Mouse (Mus musculus) kidney, embryonic 14.5 days (tissue): ENCODE data around the gene Znfx1. TPM values are rescaled to one million over a fixed set of nuclear protein-coding genes. Genes with fewer than 3 reads are reported as not detected.

Experiments
- ATAC-seq: fragments of 200-750 bp; cut with Nextera tagmentation; 2 replicates; pipeline ENCODE4 v1.8.0; 2017; ENCODE audit warnings: moderate number of reproducible peaks, mild to moderate bottlenecking, moderate TSS enrichment, moderate library complexity; ENCODE audit not compliant: low FRiP score, low TSS enrichment
- H3K27ac ChIP-seq: fragments of 300-500 bp; sonication (generic); 2 replicates; pipeline ENCODE4 v1.5.1; 2014; ENCODE audit warnings: low read depth, mild to moderate bottlenecking, low read length, moderate library complexity, mixed read lengths
- H3K27me3 ChIP-seq: fragments of 300-500 bp; sonication (generic); 2 replicates; pipeline ENCODE4 v1.6.1; 2014; ENCODE audit warnings: mild to moderate bottlenecking, low read length; ENCODE audit not compliant: control insufficient read depth, insufficient read depth
- H3K36me3 ChIP-seq: fragments of 300-500 bp; sonication (generic); 2 replicates; pipeline ENCODE4 v1.6.1; 2014; ENCODE audit warnings: low read length, mixed read lengths; ENCODE audit not compliant: control insufficient read depth, insufficient read depth
- H3K4me1 ChIP-seq: fragments of 300-500 bp; sonication (generic); 2 replicates; pipeline ENCODE4 v1.6.1; 2014; ENCODE audit warnings: low read length, mixed read lengths; ENCODE audit not compliant: control insufficient read depth, insufficient read depth
- H3K4me2 ChIP-seq: fragments of 300-500 bp; sonication (generic); replicated peaks from 2 replicates; pipeline ENCODE4 v1.6.1; 2014; ENCODE audit warnings: low read depth, mild to moderate bottlenecking, low read length
- H3K4me3 ChIP-seq: fragments of 300-500 bp; sonication (generic); 2 replicates; pipeline ENCODE4 v1.5.1; 2014; ENCODE audit warnings: mild to moderate bottlenecking, low read length
- H3K9ac ChIP-seq: fragments of 300-500 bp; sonication (generic); 2 replicates; pipeline ENCODE4 v1.6.1; 2014; ENCODE audit warnings: low read depth, mild to moderate bottlenecking, low read length, moderate library complexity
- H3K9me3 ChIP-seq: fragments of 300-500 bp; sonication (generic); 2 replicates; pipeline ENCODE4 v1.6.1; 2016; ENCODE audit warnings: low read length; ENCODE audit not compliant: control insufficient read depth
- WGBS: fragments of 180-500 bp; shearing (Covaris S2); extraction: QIAGEN DNeasy Blood & Tissue Kit; methylation state at CpG from one replicate; pipeline ENCODE4 v1.1.7; 2014; 5-methylcytosine and 5-hydroxymethylcytosine counted together
- polyA plus RNA-seq: library from polyadenylated mRNA; unstranded; fragments of >200 nt; fragmentation: Nextera tagmentation; extraction: Ambion mirVana; gene quantifications from 2 replicates; pipeline ENCODE4 v1.2.1, GENCODE M21; 2014

Gene Znfx1
- polyA plus RNA-seq, 1 experiment from 2014 or later, result 10.5 TPM

DNA sequence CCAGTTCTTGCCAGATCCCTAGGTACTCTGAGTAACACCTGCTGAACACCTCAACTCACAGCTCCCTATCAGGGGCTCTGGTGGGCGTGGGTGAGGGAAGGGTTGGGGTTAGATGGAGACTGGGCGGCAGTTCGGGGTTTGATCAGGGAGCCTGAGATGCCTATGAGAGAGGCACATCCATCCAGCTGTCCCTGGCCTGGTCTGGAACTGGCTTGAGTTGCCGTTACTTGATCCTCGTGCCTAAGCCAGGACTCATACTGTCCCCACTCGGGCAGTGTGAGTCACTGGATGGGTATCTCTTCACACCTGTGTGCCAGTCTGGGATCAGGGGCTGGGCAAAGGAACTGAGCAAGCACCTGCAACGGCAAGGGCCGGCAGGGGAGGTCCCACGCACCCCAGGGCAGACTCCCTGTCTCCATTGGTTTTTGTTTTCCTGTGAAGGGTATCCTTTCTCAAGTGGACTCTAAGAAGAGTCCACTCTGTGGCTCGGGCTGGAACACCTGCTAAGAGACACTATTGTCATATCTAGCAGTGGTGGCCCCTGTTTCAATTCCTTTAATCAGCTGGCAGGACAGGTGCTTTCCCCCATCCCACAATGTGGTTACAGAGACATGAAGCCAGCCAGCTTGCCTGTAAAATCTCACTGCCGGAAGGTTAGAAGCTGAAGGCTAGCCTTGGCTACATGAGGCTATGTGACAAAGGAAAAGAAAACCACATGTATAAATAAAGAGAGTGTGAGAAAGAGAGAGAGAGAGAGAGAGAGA is 14.6 kb upstream of the Znfx1 start:
- WGBS, result 83% methylated on average over 11 of the region's 11 CpGs
- Histone ChIP-seq H3K9ac (no peak overlapping the region), H3K4me2 (no peak overlapping the region), H3K27ac (no peak overlapping the region), H3K4me1 (peaks cover 12% of the 10 kb centered on the region; the same call in 1 of the 2 replicates), H3K9me3 (no peaks in the 10 kb centered on the region), H3K36me3 (no peaks in the 10 kb centered on the region), H3K27me3 (no peaks in the 10 kb centered on the region), H3K4me3 (no peak overlapping the region)
- no peak for ATAC-seq

DNA sequence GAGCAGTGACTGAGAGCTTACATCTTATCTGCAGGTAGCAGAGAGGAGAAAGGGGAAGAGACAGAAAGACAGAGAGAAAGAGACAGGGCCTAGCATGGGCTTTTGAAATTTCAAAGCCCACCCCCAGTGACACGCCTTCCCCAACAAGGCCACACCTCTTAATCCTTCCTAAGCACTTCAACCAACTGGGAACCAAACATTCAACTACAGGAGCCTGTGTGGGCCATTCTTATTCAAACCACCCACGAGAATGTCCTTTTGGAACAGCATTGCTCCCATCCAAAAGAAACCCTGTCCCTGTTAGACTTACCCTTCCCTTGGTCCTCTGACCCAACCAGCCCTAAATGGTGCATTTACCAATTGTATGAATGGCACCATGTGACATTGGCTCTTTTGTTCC is 13.9 kb upstream of the Znfx1 start:
- H3K4me2 ChIP-seq, result no peak overlapping the region
- H3K36me3 ChIP-seq, result no peaks in the 10 kb centered on the region
- no peak overlapping the region for H3K4me3 ChIP-seq
- H3K27me3 ChIP-seq, result no peaks in the 10 kb centered on the region
- no peak overlapping the region for H3K27ac ChIP-seq
- peaks cover 15% of the 10 kb centered on the region; the same call in 1 of the 2 replicates for H3K4me1 ChIP-seq
- 74% methylated on average over 2 of the region's 2 CpGs for WGBS
- ATAC-seq, result no peak
- no peaks in the 10 kb centered on the region for H3K9me3 ChIP-seq
- H3K9ac ChIP-seq, result no peak overlapping the region

DNA sequence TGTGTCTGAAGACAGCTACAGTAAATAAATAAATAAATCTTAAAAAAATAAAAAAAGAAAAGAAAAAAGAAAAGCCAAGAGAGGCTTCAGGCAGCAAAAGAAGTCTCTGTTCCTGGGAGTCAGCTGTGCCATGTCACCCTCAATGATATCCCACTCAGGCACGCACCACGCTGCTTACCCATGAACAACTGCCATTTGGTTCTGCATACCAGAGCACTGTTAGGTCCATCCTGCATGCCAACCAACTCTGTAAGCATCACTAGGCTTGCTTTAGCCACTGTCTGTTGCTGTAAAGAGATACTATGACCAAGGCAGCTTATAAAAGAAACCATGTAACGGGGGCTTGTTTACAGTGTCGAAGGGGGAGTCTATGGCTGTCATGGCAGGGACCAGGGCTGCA is 13.5 kb upstream of the Znfx1 start:
- H3K4me3 ChIP-seq, result no peak overlapping the region
- H3K9me3 ChIP-seq, result no peaks in the 10 kb centered on the region
- no peaks in the 10 kb centered on the region for H3K36me3 ChIP-seq
- no peak overlapping the region for H3K9ac ChIP-seq
- H3K4me1 ChIP-seq, result peaks cover 15% of the 10 kb centered on the region; the same call in 1 of the 2 replicates
- H3K27me3 ChIP-seq, result no peaks in the 10 kb centered on the region
- no peak overlapping the region for H3K27ac ChIP-seq
- H3K4me2 ChIP-seq, result no peak overlapping the region
- WGBS, result 88% methylated on average over 4 of the region's 4 CpGs
- no peak for ATAC-seq

DNA sequence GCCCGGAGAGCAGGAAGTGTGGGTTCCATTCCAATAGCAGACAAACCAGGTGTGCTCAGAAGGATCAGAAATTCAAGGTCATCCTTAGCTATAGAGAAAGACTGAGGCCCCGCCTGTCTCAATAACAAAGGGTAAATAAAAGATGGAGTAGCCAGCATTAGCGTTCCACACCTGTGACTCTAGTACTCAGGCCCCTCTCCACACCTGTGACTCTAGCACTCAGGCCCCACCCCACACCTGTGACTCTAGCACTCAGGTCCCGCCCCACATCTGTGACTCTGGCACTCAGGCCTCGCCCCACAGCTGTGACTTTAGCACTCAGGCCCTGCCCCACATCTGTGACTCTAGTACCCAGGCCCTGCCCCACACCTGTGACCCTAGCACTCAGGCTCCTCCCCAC is 11.8 kb upstream of the Znfx1 start:
- WGBS, result 91% methylated on average over 5 of the region's 5 CpGs
- Histone ChIP-seq H3K9me3 (no peaks in the 10 kb centered on the region), H3K4me3 (no peak overlapping the region), H3K36me3 (no peaks in the 10 kb centered on the region), H3K27me3 (no peaks in the 10 kb centered on the region), H3K4me2 (no peak overlapping the region), H3K4me1 (peaks cover 11% of the 10 kb centered on the region; the same call in 1 of the 2 replicates), H3K9ac (no peak overlapping the region), H3K27ac (no peak overlapping the region)
- ATAC-seq, result no peak

GRCm38 (mm10) chr2:167071641-167072601 is 9.1 kb upstream of the Znfx1 start:
- Histone ChIP-seq H3K9me3 (no peaks in the 10 kb centered on the region), H3K4me3 (peak overlapping the region; percentile 34), H3K4me1 (0 out of 2 replicates have a peak, but pooled peaks cover 3% of the 10 kb centered on the region), H3K9ac (peak overlapping the region; percentile 50), H3K27me3 (no peaks in the 10 kb centered on the region), H3K4me2 (peak overlapping the region; percentile 48), H3K27ac (no peak overlapping the region), H3K36me3 (no peaks in the 10 kb centered on the region)
- 8% methylated on average over 22 of the region's 22 CpGs for WGBS
- peak; percentile 95 for ATAC-seq

DNA sequence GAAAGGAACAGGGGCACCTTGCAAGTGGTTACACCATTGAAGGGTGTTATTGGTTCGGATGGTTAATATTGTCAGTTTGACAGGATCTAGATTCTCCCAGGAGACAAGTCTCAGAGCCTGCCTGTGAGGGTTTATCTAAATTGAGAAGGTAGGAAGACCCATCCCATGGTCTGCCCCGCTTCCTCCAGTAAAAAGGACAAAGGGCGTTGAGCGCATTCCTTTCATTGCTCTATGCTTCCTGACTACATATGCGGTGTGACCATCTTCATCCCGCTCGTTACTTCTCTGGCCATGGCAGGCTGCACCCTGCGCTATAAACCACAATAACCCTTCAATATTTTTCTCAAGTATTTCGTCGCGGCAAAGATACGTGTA is 8.4 kb upstream of the Znfx1 start:
- 22% methylated on average over 12 of the region's 12 CpGs for WGBS
- no peak for ATAC-seq

DNA sequence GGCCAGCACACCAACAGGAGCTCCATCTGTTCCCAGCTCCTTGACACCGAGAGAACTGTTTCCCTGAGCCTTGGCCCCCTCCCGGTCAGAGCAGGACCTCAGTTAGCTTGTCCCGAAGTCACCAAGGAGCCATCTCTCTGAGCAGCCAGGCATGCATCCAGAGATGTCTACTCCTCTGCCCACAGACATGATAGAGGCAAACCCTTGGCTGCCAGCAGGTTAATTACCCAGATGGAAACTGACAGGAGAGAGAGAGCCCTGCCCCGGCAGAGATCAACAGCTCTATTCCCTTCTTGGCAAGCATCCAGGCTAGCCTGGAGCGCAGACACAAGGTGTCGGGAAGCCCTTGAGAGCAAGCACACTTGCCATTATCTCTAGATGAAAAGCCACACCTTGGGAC is 7.5 kb upstream of the Znfx1 start:
- H3K36me3 ChIP-seq, result peaks cover 15% of the 10 kb centered on the region
- no peaks in the 10 kb centered on the region for H3K9me3 ChIP-seq
- no peak overlapping the region for H3K4me2 ChIP-seq
- no peak overlapping the region for H3K27ac ChIP-seq
- no peak for ATAC-seq
- no peak overlapping the region for H3K9ac ChIP-seq
- H3K4me3 ChIP-seq, result no peak overlapping the region
- peaks cover 3% of the 10 kb centered on the region; the same call in 1 of the 2 replicates for H3K4me1 ChIP-seq
- WGBS, result 56% methylated on average over 6 of the region's 6 CpGs
- H3K27me3 ChIP-seq, result no peaks in the 10 kb centered on the region

More for the DNA sequence above, 8.4 kb upstream of the Znfx1 start:
- Histone ChIP-seq H3K9me3 (no peaks in the 10 kb centered on the region), H3K4me2 (peak overlapping the region; percentile 48), H3K9ac (peak overlapping the region; percentile 1; the same call in 1 of the 2 replicates), H3K36me3 (peaks cover 6% of the 10 kb centered on the region), H3K4me3 (peak overlapping the region; percentile 34), H3K27ac (no peak overlapping the region), H3K4me1 (0 out of 2 replicates have a peak, but pooled peaks cover 3% of the 10 kb centered on the region), H3K27me3 (no peaks in the 10 kb centered on the region)

GRCm38 (mm10) chr2:167067575-167067974 is 4.8 kb upstream of the Znfx1 start:
- Histone ChIP-seq H3K4me1 (peaks cover 10% of the 10 kb centered on the region; the same call in 1 of the 2 replicates), H3K4me2 (no peak overlapping the region), H3K27ac (no peak overlapping the region; the same call in 1 of the 2 replicates), H3K27me3 (no peaks in the 10 kb centered on the region), H3K9ac (no peak overlapping the region), H3K36me3 (peaks cover 26% of the 10 kb centered on the region), H3K4me3 (no peak overlapping the region), H3K9me3 (no peaks in the 10 kb centered on the region)
- whole genome bisulfite sequencing, result 38% methylated on average over 6 of the region's 6 CpGs
- ATAC-seq, result no peak
